Mouse (Mus musculus) A20 (cell line): ENCODE results near the gene Adam22.

Source experiments
- DNase-seq: peaks from one replicate; pipeline ENCODE4 v3.0.0-alpha.2; 2011; ENCODE audit warnings: low read depth, low spot score

Adam22 gene

DNA sequence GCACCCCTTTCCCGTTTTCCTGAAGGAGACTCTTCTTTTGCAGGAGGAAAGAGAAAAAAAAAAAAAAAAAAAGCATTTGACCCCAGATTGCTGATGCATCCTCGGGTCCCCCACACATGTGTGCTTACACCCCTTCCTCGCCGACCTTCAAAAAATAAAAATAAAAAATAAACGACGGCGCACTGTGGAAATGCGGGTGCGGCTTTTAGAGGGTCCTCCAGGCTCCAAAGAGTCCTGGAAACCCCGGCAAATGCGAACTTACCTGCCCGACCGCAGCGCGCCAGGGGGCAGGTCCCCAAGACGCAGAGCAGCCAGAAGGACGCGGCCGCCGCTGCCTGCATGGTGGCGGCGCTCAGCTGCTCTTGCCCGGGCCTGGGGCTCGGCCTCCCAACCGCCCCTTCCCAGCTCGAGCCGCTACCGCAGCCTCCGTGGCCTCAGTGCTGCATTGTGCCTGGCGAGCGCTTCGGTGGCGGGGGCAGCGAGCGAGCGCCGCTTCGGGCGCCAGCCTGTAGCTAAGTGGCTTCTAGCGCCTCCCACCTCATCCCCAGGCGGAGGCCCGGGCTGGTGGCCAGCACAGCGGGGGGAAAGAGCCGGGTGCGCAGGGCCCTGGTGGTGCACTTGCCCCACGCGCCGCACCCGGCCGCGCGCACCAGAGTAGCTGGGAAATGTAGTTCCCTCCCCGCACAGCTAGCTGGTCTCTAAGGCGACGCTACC, at the start of gene Adam22:
Gene Adam22 (minus strand): TSS at position 547 of the 714 bp plus-strand sequence.
- DNase-seq = no peak

DNA sequence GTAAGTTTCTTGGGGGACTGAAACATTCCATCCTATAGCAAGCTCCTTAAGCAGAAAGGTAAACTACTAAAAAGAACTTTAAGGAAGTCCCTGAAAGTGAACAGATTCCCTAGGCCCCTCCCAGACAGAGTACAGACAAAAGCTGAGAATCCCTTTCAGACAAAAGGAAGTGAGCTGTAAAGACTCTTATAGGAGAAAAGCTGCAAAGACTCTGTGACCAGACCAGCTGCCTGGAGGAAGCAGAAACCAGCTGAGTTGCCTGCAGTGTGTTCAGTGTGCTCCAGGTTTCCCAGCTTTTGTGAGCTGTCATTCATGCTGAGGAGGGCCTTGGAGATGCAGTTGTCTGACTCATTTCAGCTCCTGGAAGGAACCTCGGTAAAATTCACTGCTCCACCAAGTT, 49.5 kb upstream of the Adam22 start:
- DNase-seq = peak; percentile 39

DNA sequence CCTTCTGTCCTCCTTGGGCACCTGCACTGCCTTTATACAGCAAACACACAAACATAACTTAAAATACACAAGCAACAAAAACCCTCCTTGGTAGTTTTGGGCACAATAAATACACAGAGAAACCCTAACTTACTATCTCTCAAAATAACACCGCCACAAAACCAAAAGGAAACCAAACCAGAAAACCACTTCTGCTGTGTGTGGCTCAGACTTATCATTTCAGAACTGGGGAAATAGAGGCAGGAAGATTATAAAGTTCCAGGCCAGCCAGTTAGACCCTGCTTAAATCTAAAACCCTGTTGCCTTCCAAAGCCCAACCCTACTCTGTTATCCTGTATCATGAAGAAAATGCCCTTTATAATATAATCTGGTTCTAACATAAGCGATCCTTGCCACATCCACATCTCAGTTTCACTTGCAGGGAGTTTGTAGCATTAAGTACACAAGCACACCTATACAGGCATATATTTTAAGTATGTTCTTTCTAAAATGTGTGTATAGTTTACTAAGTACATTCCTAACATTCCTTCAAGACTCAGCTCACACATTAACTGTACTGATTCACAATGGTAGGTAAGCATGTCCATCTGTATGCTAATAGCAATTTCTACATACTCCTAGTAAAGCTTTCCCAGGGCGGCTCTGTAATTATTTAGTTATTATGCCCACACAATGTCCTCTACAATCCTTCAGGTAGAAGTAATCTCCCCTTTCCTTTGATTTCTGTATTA, 48.9 kb upstream of the Adam22 start:
- DNase-seq = no peak

DNA sequence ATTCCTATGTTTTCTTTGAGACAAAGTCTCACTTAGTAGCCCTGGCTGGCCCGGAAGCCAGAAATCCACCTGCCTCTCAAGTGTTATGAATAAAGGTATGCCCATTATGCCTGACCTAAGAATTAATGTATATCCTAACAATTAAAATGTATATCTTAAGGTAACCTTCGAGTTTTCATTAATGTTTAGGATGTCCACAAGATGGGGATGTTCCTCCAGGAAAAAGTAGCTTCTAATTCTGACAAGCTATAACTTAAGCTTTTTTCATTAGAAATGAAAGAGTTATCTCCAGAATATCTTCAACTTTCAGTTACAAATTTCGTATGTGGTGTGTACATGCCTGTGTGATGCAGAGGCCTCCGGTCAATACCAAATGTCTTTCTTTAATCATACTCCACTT, 40.8 kb upstream of the Adam22 start:
- no peak for DNase-seq

DNA sequence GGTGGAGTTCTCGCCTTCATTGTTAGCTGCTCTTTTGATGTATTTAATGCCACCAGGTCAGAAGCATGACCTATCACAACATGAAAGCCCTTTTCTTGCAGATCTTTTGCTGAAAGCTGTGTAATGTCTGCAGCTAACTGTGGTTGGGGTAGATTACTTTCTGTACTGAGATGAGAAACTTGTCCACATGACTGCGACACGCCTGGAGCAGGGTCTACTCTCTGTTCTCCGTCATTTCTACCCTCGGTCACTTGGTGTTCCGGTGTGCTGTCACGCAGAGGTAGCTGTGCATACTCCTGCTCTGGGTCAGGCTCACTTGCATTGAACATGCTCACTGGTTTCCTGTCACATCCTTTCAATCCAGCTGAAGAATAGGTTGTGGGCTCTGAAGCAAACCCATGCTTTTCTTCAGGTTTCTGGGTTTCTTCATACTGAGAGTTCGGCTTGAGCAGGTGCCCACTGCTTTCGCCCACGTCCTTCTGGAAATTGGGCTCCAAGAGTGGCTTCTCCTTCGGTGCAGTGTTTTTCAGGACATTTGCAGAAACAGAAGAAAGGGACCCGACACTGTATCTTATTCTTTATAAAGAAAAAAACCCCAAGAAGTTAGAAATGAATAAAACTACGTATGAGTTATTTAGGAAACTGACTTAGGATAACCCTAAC, 29.8 kb upstream of the Adam22 start:
- DNase-seq = no peak

DNA sequence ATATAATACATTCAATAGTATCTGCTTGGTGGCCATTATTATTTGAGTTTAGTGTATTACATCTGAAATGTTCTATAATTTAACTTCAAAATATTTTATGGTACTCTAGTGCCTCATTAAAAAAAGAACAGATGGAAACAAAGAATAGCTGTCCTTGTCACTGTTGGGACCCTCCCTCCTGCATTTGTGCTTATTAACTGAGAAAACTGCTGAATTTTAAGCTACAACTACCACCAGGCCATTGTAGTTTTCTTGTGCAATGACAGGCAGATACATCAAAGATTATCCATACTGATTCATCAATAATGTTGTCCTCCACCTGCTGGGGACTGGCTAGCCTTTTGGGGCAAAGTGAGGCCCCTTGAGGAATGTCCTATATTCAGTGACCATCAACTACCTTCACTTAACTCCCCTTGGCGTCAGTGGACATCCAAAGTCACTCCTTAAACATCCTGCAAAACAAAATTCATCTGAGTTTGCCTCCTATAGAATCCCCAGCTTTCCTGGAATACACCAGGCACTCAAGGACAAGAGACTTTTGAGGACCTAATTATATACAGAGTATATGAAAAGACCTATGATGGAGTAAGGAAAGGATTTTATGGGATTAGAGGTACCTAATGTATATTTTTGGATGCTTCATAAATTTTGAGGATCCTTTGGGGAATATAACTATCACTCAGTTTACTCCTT, 26.1 kb upstream of the Adam22 start:
- no peak for DNase-seq

DNA sequence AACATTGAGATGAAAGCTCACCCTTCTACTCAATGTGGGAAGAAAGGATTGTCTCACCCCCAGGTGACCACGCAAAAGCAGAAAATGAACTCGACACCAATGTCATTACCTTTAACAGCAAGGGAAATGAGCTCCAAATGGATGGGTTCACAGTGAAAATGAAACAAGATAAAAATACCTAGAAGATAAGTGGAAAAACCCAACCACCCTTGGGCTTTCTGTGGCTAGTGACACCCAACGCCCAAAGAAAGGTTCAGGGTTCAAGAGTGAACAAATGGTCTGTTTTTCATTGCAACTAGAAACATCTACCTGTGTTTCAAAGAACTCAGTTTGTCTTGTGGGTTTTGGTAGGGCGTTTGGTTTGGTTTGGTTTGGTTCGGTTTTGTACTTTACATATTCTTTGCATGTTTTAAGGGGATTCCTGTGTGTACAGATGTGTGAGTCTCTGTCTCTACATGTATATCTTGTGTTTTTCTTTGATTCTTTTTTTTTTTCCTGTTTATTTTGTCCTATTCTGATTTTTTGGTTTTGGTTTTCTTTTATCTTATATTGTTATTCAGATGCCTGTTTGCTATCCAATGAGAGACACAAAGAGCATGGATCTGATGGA, 6.4 kb upstream of the Adam22 start:
- no peak for DNase-seq

DNA sequence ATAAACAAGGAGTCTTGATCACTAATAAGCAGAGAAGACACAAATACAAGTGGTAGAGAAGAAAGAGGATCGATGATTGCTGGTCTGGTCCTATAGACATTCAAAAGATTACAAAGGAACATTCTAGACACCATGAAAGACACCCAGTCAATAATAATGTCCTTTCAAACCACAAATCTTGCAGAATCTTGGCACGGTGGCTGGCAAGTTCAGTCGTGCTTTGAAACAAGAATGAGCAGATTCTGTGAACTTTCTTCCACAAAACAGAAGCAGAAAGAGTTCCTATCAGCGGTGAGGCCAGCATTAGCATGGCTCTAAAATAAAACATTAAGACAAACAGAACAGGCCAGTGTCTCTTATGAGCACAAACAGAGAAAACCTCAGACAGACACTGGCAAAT, 5.5 kb upstream of the Adam22 start:
- no peak for DNase-seq

DNA sequence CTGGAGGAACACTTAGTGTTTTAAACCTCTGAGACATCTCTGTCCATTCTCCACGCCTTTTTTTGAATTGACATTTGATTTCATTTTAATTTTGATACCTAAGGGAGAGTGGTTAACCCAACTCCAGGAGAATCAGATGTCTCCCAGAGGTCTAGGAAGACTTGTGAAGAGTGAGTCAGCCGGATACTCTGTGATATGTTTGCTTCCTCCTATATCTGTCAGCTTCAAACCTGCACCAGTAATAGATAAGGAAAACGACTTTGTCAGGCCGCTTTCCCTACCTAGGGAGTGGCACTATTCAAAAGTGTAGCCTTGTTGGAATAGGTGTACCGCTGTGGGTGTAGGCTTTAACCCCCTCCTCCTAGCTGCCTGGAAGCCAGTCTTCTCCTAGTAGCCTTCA, 821 bp upstream of the Adam22 start:
- DNase-seq = no peak

DNA sequence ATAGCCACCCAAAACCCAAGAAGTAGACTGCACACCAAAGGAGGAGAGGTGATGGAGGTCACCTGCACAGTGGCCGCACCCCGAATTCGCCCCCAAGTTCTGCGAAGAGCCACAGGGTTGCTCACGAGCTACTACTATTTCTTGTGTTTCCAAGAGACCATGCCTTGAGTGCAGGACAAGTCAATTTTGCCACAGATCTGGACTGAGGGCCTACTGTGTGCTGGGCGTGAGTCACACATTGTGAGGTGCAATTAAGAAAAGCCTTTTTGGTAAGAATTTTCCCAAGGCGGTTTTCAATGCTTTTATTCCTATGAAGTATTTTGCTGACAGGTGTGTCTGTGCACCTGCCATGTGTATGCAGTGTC, 350 bp upstream of the Adam22 start:
- DNase-seq = no peak

DNA sequence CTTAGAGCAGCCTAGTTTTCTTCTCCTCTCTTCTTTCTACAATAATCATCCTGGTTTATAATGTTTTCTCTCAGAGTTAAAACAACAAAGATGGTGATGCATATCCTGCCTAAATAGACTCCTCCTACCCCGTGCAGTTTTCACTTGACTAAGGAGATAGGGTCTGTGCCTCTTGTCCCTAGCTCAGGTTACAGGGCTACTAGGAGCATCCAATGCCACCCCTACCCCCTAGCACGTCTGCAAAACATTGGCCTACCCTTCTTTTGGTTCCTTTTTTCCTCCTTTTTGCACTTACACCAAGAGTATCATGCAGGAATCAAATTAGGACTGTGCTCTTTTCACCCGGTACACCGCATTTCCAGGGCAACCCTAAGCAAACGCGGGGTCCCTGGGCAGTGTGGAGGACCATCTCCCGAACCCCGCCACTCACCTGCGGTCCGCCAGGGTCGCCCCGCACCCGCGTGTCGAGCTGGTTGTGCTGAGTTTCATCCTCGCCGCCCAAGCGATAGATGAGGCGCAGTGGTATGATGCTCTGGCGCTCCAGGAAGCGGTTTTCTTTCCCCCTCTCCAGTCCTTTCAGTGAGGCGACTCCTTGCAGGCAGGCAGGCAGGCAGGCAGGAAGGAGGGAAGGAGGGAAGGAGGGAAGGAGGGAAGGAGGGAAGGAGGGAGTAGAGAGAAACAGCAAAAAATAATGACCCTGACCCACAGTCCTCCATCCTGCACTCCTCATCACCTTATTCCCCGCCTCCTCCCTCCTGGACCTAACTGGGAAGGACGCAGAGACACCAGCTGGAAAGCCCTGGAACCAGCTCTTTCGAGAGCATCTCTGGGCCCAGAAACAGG, 968 bp downstream of the Adam22 start:
- no peak for DNase-seq

DNA sequence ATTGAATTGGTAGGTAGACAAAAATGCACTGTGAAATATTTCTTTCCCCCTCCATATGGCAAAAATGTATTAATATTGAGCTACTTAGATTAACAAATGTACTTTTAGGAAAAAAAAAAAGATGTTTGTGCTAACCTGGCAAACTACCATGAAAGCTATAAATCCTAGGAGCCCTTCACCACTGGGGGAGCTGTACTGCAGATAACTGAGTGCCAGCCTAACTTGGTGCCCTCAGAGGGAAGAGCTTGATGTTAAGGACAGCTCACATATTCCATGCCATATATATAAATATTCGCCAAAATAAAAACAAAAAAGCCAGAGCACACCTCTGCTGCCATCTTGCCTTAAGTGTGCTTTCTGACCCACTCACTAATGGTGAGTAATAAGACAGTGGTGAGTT, 5.6 kb downstream of the Adam22 start:
- DNase-seq = no peak

DNA sequence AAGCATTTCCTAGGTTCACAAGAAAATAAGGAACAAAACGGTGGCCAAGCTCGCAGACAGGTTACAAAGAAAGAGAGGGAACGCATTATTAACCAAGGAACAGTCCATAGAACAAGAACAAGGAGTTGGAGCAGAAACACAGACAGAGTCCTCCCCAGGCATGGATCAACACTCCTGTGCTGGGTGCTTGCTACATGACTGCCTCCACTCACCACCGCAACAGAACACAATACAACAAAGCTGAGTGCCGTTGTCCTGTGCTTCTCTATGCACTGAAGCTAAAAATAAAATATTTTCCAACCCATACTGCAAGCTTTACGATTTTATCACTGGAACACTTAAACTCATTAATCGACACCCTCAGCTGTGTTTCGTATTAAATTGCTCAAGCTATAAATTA, 10.3 kb downstream of the Adam22 start:
- DNase-seq = no peak

DNA sequence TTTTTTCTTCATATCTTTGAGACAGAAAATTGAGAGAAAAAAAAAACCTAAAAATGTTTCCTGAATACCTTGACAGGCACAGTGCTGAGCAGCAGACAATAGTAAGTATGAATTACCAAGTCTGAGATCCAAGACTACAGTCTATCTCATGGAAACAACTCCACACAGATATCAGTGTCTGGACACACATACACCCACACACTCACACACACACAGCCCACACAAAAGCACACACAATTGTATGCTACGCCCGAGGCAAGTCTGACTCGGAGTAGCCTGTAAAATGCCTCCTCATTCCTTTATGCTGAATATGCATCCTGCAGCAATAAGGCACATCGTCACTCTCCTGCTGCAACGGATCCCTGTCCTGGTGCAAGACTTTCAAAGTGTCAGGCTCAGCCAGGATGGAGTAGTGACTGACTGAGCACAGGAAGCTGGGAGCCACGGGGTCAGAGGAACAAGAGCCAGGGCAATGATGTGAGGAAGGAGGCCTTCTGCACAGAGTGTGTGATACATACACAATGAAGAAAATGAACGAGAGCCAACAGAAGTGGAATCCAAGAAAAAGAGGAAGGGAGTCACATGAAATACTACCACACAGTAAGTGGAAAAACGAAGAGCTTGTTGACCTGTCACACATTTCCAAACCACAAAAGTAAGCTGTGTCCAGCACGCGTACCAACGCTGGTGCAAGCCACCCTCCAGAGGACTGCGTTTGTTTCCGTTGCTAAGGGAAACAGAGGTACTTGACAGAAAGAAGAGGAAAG, 10.9 kb downstream of the Adam22 start:
- DNase-seq = no peak

DNA sequence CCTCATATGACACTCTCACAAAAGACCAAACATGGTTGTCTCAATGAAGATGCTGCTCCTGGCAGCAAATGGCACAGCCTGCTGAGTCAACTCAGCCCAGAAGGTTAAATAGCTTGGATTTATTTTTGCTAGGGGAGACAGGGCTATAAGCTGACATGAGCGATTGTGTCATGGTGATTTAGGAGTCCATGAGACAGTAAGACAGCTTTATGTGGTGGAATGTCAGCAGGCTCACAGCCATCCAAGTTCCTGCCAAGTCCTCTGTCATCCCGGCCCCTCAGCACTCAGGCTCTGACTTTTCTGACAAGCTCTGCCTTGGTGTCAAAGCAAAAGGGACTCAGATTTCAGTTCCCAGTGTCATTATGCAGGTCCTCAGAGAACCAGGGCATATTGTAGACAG, 11.6 kb downstream of the Adam22 start:
- no peak for DNase-seq

DNA sequence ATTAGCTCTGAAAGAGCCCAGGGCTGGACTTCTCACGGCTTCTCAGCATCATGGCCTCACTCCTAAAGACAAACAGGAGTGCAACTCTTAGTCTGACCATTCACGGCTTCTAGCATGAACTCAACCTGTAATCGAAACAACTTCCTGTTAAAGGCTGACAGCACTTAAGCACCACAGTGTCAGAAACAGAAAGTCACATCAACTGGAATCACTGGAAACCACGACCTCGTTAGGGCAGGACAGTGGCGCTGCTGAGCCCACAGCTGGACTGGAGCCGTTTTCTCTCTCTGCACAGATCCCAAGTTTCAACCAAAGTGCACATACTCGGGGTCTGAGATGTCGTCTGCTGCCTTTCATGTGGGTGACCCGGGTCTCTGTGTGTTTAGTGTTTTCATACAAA, 18.4 kb downstream of the Adam22 start:
- DNase-seq = no peak

DNA sequence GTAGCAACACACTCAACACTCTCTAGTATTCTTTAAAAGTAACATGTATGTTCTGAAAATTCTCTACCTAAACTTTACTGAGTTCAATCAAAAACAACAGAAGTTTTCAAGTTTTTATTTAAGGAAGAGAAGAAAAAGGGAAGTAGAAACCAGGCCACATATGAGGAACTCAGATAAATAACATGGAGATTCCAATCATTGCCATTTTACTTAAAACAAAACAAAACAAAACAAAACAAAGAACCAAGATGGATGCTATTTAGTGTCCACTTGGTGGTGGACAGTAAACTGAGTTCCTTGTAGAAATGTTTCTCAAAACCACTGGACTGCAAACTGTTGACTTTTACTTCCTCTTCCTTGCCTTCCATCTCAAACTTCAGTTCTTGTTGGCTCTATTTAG, 21.6 kb downstream of the Adam22 start:
- DNase-seq = peak; percentile 59

DNA sequence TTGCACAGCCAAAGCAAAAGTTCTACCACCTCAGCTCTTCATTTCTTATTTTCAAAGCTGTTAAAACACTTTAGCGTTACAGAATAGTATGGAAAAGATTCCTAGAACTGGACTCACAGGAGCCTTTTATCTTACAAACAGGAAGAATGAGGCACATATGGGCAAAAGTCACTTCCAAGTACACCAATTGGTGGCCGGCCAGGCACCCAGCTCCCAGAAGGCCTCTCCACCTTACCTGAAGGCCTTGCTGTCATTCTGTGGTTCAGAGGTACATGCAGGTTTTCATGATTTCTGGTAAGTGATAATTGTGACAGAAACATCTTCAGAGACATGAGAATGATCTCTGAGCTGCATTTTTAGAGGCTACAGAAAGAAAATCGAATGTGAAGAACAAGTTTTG, 24.7 kb downstream of the Adam22 start:
- no peak for DNase-seq

DNA sequence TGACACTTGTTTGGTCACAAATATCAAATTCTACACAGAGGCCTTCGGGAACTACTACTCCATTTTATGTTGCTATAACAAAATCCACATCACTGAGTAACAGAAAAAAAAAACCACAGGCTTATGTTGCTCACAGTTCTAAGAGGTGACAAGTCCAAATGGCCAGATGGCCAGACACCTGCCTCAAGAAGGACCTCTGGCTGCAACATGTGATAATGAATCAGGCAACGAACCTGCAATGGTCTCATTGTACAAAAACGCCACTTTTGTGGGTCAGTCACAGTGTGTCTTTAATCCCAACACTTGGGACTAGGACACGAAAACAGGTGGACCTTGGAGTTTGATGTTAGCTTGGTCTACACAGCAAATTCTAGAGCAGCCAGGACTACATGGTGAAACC, 26.3 kb downstream of the Adam22 start:
- no peak for DNase-seq

DNA sequence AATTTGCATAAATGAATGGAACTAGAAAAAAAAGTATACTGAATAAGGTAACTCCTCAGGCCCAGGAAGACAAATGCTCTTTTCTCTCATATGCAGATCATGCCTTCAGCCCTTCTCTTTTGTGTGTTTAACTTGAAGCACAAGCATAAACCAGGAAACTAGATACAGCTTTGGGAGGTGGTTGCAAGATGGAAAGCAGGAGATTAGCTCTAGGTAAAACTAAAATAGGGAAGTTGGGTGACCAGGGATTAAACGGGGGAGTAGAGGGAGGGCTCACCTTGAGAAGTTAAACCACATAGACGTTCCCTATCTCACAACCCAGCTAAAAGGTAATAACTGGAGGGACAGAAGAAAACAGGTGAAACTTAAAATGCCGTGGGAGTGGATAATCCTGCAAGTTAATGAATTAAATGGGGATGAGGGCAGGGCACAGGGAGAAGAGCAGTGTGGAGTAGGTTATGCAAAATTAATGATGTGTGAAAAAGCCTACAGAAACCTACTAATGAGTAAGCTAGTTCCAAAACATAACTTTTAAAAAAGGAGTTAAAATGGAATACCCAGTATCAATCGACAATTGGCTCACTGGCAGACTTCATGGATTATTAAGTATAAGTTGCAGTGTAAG, 40.2 kb downstream of the Adam22 start:
- DNase-seq = no peak
